Comparison of ENCODE assay signal across 11 mouse cellular contexts in the genomic region with DNA sequence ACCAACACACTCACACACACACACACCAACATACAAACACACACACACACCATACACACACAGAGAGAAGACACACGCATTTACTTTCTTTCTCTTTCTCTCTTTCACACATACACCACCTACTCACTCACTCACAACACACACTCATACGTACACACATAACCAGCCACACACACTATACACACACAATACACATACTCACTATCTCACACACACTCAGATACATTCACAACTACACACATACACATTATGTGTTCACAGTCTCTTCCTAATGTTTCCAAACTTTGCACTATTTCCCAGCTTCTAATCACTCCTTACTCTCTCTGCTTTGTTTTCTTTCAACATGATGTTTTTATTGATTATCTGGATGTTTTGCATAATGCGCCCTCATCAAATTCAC.
"Had no signal": no experiment of that assay in that cellular context is flagged by ENCODE, and none has a peak within 500 bp of the region (broad histone marks: within the 10 kb centered on the region; RNA-seq: fewer than 3 reads in every experiment).

No protein-coding gene starts in this region.

- H3K27ac ChIP-seq: kidney, embryonic 15.5 days; limb, embryonic 12.5 days; limb, embryonic 15.5 days; liver, embryonic 14.5 days; macrophage; neural tube, embryonic 13.5 days had no signal

- H3K9ac ChIP-seq: kidney, embryonic 15.5 days; limb, embryonic 12.5 days; limb, embryonic 15.5 days; liver, embryonic 14.5 days; liver, postnatal 0 days; lung, embryonic 14.5 days; neural tube, embryonic 13.5 days had no signal

- H3K36me3 ChIP-seq: kidney, embryonic 15.5 days; limb, embryonic 12.5 days; limb, embryonic 15.5 days; neural tube, embryonic 13.5 days had no signal

- H3K4me1 ChIP-seq: kidney, embryonic 15.5 days; limb, embryonic 12.5 days; limb, embryonic 15.5 days had no signal

- ATAC-seq: lung, postnatal 0 days had no signal

- H3K9me3 ChIP-seq: kidney, embryonic 15.5 days; limb, embryonic 12.5 days; limb, embryonic 15.5 days; neural tube, embryonic 13.5 days had no signal

- H3K4me3 ChIP-seq: kidney, embryonic 15.5 days; limb, embryonic 12.5 days; limb, embryonic 15.5 days; neural tube, embryonic 13.5 days had no signal

- H3K27me3 ChIP-seq: kidney, embryonic 15.5 days; limb, embryonic 12.5 days; limb, embryonic 15.5 days; neural tube, embryonic 13.5 days had no signal

- H3K4me2 ChIP-seq: lung, embryonic 14.5 days had no signal

- DNase-seq: thymus, adult 18-20 months; thymus, postnatal 36 days had no signal
